Mouse (Mus musculus) liver, postnatal 0 days (tissue): ENCODE measurements around the gene Kctd10. TPM values are rescaled to one million over a fixed set of nuclear protein-coding genes. Genes with fewer than 3 reads are reported as not detected.

ENCODE experiments used
- ATAC-seq: fragments of 200-750 bp; cut with Nextera tagmentation; 2 replicates; pipeline ENCODE4 v1.8.0; 2017; ENCODE audit warnings: mild to moderate bottlenecking, moderate library complexity
- DNase-seq: peaks from one replicate; pipeline ENCODE4 v3.0.0-alpha.2; 2016
- H3K27ac ChIP-seq: fragments of 300-500 bp; sonication (generic); 2 replicates; pipeline ENCODE4 v1.5.1; 2014; ENCODE audit warnings: antibody characterized with exemption, moderate library complexity, mild to moderate bottlenecking, low read depth
- H3K27me3 ChIP-seq: fragments of 300-500 bp; sonication (generic); 2 replicates; pipeline ENCODE4 v1.6.1; 2014; ENCODE audit warnings: low read length, control low read depth, mixed read lengths; ENCODE audit not compliant: insufficient read depth
- H3K36me3 ChIP-seq: fragments of 300-500 bp; sonication (generic); replicated peaks from 2 replicates; pipeline ENCODE4 v1.6.1; 2014; ENCODE audit warnings: mild to moderate bottlenecking, control low read depth, low read length, moderate library complexity, mixed read lengths; ENCODE audit not compliant: insufficient read depth
- H3K4me1 ChIP-seq: fragments of 300-500 bp; sonication (generic); 2 replicates; pipeline ENCODE4 v1.6.1; 2014; ENCODE audit warnings: antibody characterized with exemption, mild to moderate bottlenecking, control low read depth; ENCODE audit not compliant: insufficient read depth
- H3K4me2 ChIP-seq: fragments of 300-500 bp; sonication (generic); 2 replicates; pipeline ENCODE4 v1.6.1; 2014; ENCODE audit warnings: low read depth, mild to moderate bottlenecking, low read length, moderate library complexity, mixed read lengths
- H3K4me3 ChIP-seq: fragments of 300-500 bp; sonication (generic); 2 replicates; pipeline ENCODE4 v1.5.1; 2014; ENCODE audit warnings: low read depth, low read length
- H3K9ac ChIP-seq: fragments of 300-500 bp; sonication (generic); replicated peaks from 2 replicates; pipeline ENCODE4 v1.6.1; 2014; ENCODE audit warnings: mild to moderate bottlenecking, moderate library complexity
- H3K9me3 ChIP-seq: fragments of 300-500 bp; sonication (generic); 2 replicates; pipeline ENCODE4 v1.6.1; 2016; ENCODE audit warnings: mild to moderate bottlenecking, control low read depth, low read length, mixed read lengths
- CTCF ChIP-seq: sonication (generic); IDR thresholded peaks from 2 replicates; pipeline ENCODE4 v1.5.1; 2016; ENCODE audit warnings: antibody characterized with exemption, low read depth
- EP300 ChIP-seq: IDR thresholded peaks from 2 replicates; pipeline ENCODE4 v1.6.1; 2016; ENCODE audit warnings: antibody characterized with exemption, low read depth, mild to moderate bottlenecking
- WGBS: fragments of 180-500 bp; shearing (Covaris S2); extraction: QIAGEN DNeasy Blood & Tissue Kit; methylation state at CpG from one replicate; pipeline ENCODE4 v1.1.7; 2014; ENCODE audit not compliant: insufficient replicate concordance; 5-methylcytosine and 5-hydroxymethylcytosine counted together
- polyA plus RNA-seq: library from polyadenylated mRNA; unstranded; fragments of >200 nt; fragmentation: Nextera tagmentation; extraction: Ambion mirVana; gene quantifications from 2 replicates; pipeline ENCODE4 v1.2.1, GENCODE M21; 2015

Gene Kctd10
- polyA plus RNA-seq, 1 experiment from 2014 or later: 17.4 TPM

DNA sequence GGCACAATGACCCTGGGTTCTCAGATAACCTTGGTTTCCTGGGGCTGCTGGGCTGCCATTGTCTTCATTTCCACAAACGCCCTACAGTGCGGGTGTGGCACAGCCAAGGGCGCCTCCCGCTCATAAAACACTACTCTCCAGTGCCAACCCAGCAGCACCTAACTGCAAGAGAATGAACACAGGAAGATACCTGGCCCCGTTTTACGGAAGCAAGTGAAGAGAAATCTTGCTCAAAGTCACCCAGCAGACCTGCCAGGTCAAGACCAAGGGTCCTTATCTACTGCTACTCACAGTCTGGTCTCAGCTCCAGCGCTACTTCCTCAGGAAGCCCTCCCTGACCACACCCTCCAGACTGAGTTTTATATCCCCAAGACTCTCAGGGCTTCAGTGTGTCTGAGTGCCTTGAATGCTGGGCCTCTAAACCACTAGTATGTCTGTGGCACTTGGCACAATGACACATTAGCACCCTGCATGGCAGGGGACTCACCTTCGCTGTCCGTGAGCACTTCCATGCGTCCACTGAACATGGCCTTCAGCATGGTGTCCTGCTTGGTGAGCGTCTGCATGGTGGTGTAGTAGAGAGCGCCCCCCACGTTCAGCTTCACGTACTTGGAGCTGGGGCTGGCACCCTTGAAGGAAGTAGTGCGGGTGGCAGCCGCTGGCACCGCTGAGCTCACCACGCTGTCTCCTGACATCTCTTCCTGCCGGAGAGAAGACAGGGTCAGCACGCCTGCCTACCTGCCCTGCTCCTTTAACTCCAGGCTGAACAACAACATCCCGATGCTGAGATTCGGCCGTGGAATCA lies 5.7 kb downstream of the Kctd10 start:
- H3K27me3 ChIP-seq: no peaks in the 10 kb centered on the region
- 45% methylated on average over 23 of the region's 23 CpGs for WGBS
- H3K9me3 ChIP-seq: no peaks in the 10 kb centered on the region
- H3K4me2 ChIP-seq: peak overlapping the region; percentile 44
- H3K9ac ChIP-seq: 0 out of 2 replicates have a peak overlapping the region, but pooled peaks have one; percentile 26
- no peak overlapping the region for H3K4me3 ChIP-seq
- no peak for DNase-seq
- H3K27ac ChIP-seq: peak overlapping the region; percentile 34
- H3K36me3 ChIP-seq: peaks cover 27% of the 10 kb centered on the region
- ATAC-seq: peak; percentile 26; the same call in 1 of the 2 replicates
- peaks cover 66% of the 10 kb centered on the region for H3K4me1 ChIP-seq
- TF ChIP-seq CTCF (no peak), EP300 (no peak)

- TF ChIP-seq CTCF (no peak), EP300 (no peak)
- peaks cover 56% of the 10 kb centered on the region for H3K4me1 ChIP-seq
- ATAC-seq: no peak
These were observed 6.7 kb downstream of the Kctd10 start for GRCm38 (mm10) chr5:114373581-114373980.

GRCm38 (mm10) chr5:114373174-114373573 lies 7.1 kb downstream of the Kctd10 start:
- Histone ChIP-seq H3K27ac (0 out of 2 replicates have a peak overlapping the region, but pooled peaks have one; percentile 2), H3K4me2 (no peak overlapping the region), H3K4me3 (no peak overlapping the region), H3K4me1 (peaks cover 54% of the 10 kb centered on the region), H3K27me3 (no peaks in the 10 kb centered on the region), H3K9ac (no peak overlapping the region), H3K36me3 (peaks cover 37% of the 10 kb centered on the region), H3K9me3 (no peaks in the 10 kb centered on the region)
- DNase-seq: no peak
- no peak for TF ChIP-seq EP300
- no peak for TF ChIP-seq CTCF
- no peak for ATAC-seq
- 72% methylated on average over 11 of the region's 11 CpGs for WGBS

More at GRCm38 (mm10) chr5:114373581-114373980, 6.7 kb downstream of the Kctd10 start:
- Histone ChIP-seq H3K27me3 (no peaks in the 10 kb centered on the region), H3K27ac (0 out of 2 replicates have a peak overlapping the region, but pooled peaks have one; percentile 16), H3K9me3 (no peaks in the 10 kb centered on the region), H3K9ac (no peak overlapping the region), H3K4me2 (no peak overlapping the region), H3K4me3 (no peak overlapping the region), H3K36me3 (peaks cover 34% of the 10 kb centered on the region)
- no peak for DNase-seq
- WGBS: 86% methylated on average over 9 of the region's 9 CpGs

DNA sequence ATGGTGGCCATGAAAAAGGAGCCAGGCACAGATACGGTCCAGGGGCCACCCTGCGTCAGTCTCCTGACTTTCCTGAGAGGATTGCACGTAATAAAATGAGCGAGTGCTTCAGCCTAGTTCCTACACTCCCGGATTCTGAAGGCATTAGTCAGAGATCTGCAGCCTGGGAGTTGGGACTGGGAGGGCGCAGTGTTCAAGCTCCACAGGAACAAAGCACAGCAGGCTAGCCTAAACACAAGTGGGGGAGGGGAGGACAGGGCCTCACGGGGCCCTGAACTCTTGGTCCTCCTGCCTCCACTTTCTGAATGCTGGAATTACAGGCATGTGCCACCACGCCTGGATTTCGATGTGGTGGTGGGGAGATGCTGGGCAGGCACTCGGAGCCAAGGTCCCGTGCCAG lies 7.7 kb downstream of the Kctd10 start:
- TF ChIP-seq EP300 (no peak), CTCF (no peak)
- ATAC-seq (no peak), DNase-seq (no peak)
- Histone ChIP-seq H3K27ac (no peak overlapping the region), H3K4me1 (peaks cover 48% of the 10 kb centered on the region), H3K4me3 (no peak overlapping the region), H3K9ac (no peak overlapping the region), H3K36me3 (peaks cover 43% of the 10 kb centered on the region), H3K9me3 (no peaks in the 10 kb centered on the region), H3K4me2 (no peak overlapping the region; the same call in 1 of the 2 replicates), H3K27me3 (no peaks in the 10 kb centered on the region)
- WGBS: 67% methylated on average over 11 of the region's 11 CpGs

- ATAC-seq: peak; percentile 45; the same call in 1 of the 2 replicates
- H3K9ac ChIP-seq: peak overlapping the region; percentile 38
- H3K9me3 ChIP-seq: no peaks in the 10 kb centered on the region
- H3K4me3 ChIP-seq: no peak overlapping the region
- peaks cover 50% of the 10 kb centered on the region for H3K36me3 ChIP-seq
- peak overlapping the region; percentile 62 for H3K27ac ChIP-seq
- H3K4me1 ChIP-seq: peaks cover 42% of the 10 kb centered on the region
- TF ChIP-seq EP300: no peak
- no peak for TF ChIP-seq CTCF
- H3K4me2 ChIP-seq: peak overlapping the region; percentile 36
- 26% methylated on average over 25 of the region's 25 CpGs for WGBS
- no peaks in the 10 kb centered on the region for H3K27me3 ChIP-seq
- DNase-seq: no peak
These were observed 8.4 kb downstream of the Kctd10 start for GRCm38 (mm10) chr5:114371731-114372473.

DNA sequence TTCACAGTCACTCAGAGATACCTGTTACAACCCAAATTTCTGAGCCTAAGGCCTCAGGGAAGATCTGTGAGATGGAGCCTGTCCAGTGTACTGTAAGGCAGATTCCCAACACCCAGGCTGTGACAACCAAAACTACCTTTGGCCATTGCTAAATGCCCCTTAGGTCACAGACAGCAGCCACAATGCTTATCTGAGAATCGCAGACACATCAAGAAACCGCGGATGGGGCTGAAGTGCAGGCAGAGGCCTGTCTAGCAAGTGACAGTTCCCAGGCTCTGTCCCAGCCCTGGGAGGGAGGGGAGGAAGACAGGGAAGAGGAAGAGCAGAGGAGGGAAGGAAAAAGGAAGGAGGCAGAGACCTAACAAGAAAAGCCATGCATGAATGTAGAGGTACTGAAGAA lies 9.0 kb downstream of the Kctd10 start:
- Histone ChIP-seq H3K9me3 (no peaks in the 10 kb centered on the region), H3K4me3 (no peak overlapping the region), H3K27ac (peak overlapping the region; percentile 62), H3K36me3 (peaks cover 55% of the 10 kb centered on the region), H3K4me1 (peaks cover 42% of the 10 kb centered on the region), H3K27me3 (no peaks in the 10 kb centered on the region), H3K4me2 (peak overlapping the region; percentile 36), H3K9ac (no peak overlapping the region)
- no peak for DNase-seq
- ATAC-seq: peak; percentile 73
- TF ChIP-seq CTCF (no peak), EP300 (peak; percentile 60; the same call in 1 of the 2 replicates)
- 9% methylated on average over 3 of the region's 3 CpGs for WGBS
